Mouse (Mus musculus) kidney, adult 2 months (tissue): ENCODE data around the gene Ssh3.

Source experiments
- CTCF ChIP-seq: fragments of 200-500 bp; conservative IDR thresholded peaks from 2 replicates; pipeline ENCODE4 v1.5.1; 2011; ENCODE audit warnings: low read depth, mild to moderate bottlenecking, control low read depth, low read length, moderate library complexity, mixed read lengths; ENCODE audit not compliant: insufficient read depth, insufficient read length
- POLR2A ChIP-seq: fragments of 200-500 bp; IDR thresholded peaks from one replicate; pipeline ENCODE4 v1.6.1; 2011; ENCODE audit warnings: low read depth, low read length, control low read depth

- TF ChIP-seq POLR2A (no peak), CTCF (no peak)
Measured at GRCm38 (mm10) chr19:4230415-4230814, 38.6 kb downstream of the Ssh3 start.
